Mouse (Mus musculus): ENCODE results near the gene Plscr3. TPM values are rescaled to one million over a fixed set of nuclear protein-coding genes. Genes with fewer than 3 reads are reported as not detected.

Plscr3 gene
- 46.3 and 48.1 TPM in 2 replicates for polyA plus RNA-seq (2015; fragmentation: Nextera tagmentation; extraction: Ambion mirVana)

GRCm38 (mm10) chr11:69846198-69846680 lies at the start of gene Plscr3:
Gene Plscr3 (plus strand): TSS chr11:69846376.
- peak within 1 kb of the TSS; percentile 96 for H3K27ac ChIP-seq (ENCODE audit: low read length)
- peak within 1 kb of the TSS; percentile 94 for H3K4me2 ChIP-seq (ENCODE audit: low read length)
- H3K4me1 ChIP-seq (ENCODE audit: control insufficient read depth, insufficient read depth, low read length): peaks cover 22% of the 10 kb centered on the region
- WGBS: under 1% methylated on average over 35 of the region's 38 CpGs
- H3K27me3 ChIP-seq (ENCODE audit: control insufficient read depth, insufficient read depth, low read depth, low read length): no peaks in the 10 kb centered on the region
- peaks cover 22% of the 10 kb centered on the region for H3K36me3 ChIP-seq (ENCODE audit: control insufficient read depth, insufficient read depth, low read length)
- H3K9me3 ChIP-seq (replicated peaks; ENCODE audit: control insufficient read depth, low read length, poor library complexity, severe bottlenecking): no peaks in the 10 kb centered on the region
- peak within 1 kb of the TSS; percentile 65 for H3K4me3 ChIP-seq (ENCODE audit: low read depth, low read length)
- peak within 1 kb of the TSS; percentile 88 for H3K9ac ChIP-seq (ENCODE audit: low read depth, low read length)
- ATAC-seq: peak; percentile 89

- Histone ChIP-seq H3K4me2 (ENCODE audit: low read length) (no peak overlapping the region), H3K9ac (ENCODE audit: low read depth, low read length) (no peak overlapping the region), H3K36me3 (ENCODE audit: control insufficient read depth, insufficient read depth, low read length) (no peaks in the 10 kb centered on the region), H3K9me3 (replicated peaks; ENCODE audit: control insufficient read depth, low read length, poor library complexity, severe bottlenecking) (no peaks in the 10 kb centered on the region), H3K4me1 (ENCODE audit: control insufficient read depth, insufficient read depth, low read length) (peaks cover 25% of the 10 kb centered on the region), H3K4me3 (ENCODE audit: low read depth, low read length) (no peak overlapping the region), H3K27me3 (ENCODE audit: control insufficient read depth, insufficient read depth, low read depth, low read length) (peaks cover 12% of the 10 kb centered on the region), H3K27ac (ENCODE audit: low read length) (no peak overlapping the region)
- ATAC-seq: no peak
- WGBS: 76% methylated on average over 7 of the region's 7 CpGs
Measured at GRCm38 (mm10) chr11:69797924-69798323, 48.3 kb upstream of the Plscr3 start.

GRCm38 (mm10) chr11:69799394-69800137 lies 46.6 kb upstream of the Plscr3 start:
- peaks cover 41% of the 10 kb centered on the region for H3K4me1 ChIP-seq (ENCODE audit: control insufficient read depth, insufficient read depth, low read length)
- WGBS: 14% methylated on average over 11 of the region's 12 CpGs

GRCm38 (mm10) chr11:69800138-69800391 lies 46.1 kb upstream of the Plscr3 start:
- peaks cover 46% of the 10 kb centered on the region for H3K4me1 ChIP-seq (ENCODE audit: control insufficient read depth, insufficient read depth, low read length)

More at GRCm38 (mm10) chr11:69799394-69800137, 46.6 kb upstream of the Plscr3 start:
- no peak for ATAC-seq
- Histone ChIP-seq H3K27me3 (ENCODE audit: control insufficient read depth, insufficient read depth, low read depth, low read length) (peaks cover 6% of the 10 kb centered on the region), H3K9ac (ENCODE audit: low read depth, low read length) (peak overlapping the region; percentile 69), H3K9me3 (replicated peaks; ENCODE audit: control insufficient read depth, low read length, poor library complexity, severe bottlenecking) (no peaks in the 10 kb centered on the region), H3K36me3 (ENCODE audit: control insufficient read depth, insufficient read depth, low read length) (no peaks in the 10 kb centered on the region), H3K4me2 (ENCODE audit: low read length) (peak overlapping the region; percentile 90), H3K4me3 (ENCODE audit: low read depth, low read length) (peak overlapping the region; percentile 54), H3K27ac (ENCODE audit: low read length) (peak overlapping the region; percentile 93)

GRCm38 (mm10) chr11:69800392-69801197 lies 45.6 kb upstream of the Plscr3 start:
- H3K9ac ChIP-seq (ENCODE audit: low read depth, low read length): peak overlapping the region; percentile 69
- no peaks in the 10 kb centered on the region for H3K9me3 ChIP-seq (replicated peaks; ENCODE audit: control insufficient read depth, low read length, poor library complexity, severe bottlenecking)
- ATAC-seq: peak; percentile 72
- H3K27me3 ChIP-seq (ENCODE audit: control insufficient read depth, insufficient read depth, low read depth, low read length): peaks cover 13% of the 10 kb centered on the region
- H3K27ac ChIP-seq (ENCODE audit: low read length): peak overlapping the region; percentile 93
- H3K4me1 ChIP-seq (ENCODE audit: control insufficient read depth, insufficient read depth, low read length): peaks cover 48% of the 10 kb centered on the region
- under 1% methylated on average over 36 of the region's 36 CpGs for WGBS
- peak overlapping the region; percentile 54 for H3K4me3 ChIP-seq (ENCODE audit: low read depth, low read length)
- no peaks in the 10 kb centered on the region for H3K36me3 ChIP-seq (ENCODE audit: control insufficient read depth, insufficient read depth, low read length)
- H3K4me2 ChIP-seq (ENCODE audit: low read length): peak overlapping the region; percentile 90

More at GRCm38 (mm10) chr11:69800138-69800391, 46.1 kb upstream of the Plscr3 start:
- Histone ChIP-seq H3K36me3 (ENCODE audit: control insufficient read depth, insufficient read depth, low read length) (no peaks in the 10 kb centered on the region), H3K9me3 (replicated peaks; ENCODE audit: control insufficient read depth, low read length, poor library complexity, severe bottlenecking) (no peaks in the 10 kb centered on the region), H3K9ac (ENCODE audit: low read depth, low read length) (peak overlapping the region; percentile 69), H3K27me3 (ENCODE audit: control insufficient read depth, insufficient read depth, low read depth, low read length) (peaks cover 9% of the 10 kb centered on the region), H3K4me3 (ENCODE audit: low read depth, low read length) (peak overlapping the region; percentile 54), H3K27ac (ENCODE audit: low read length) (peak overlapping the region; percentile 93), H3K4me2 (ENCODE audit: low read length) (peak overlapping the region; percentile 90)
- WGBS: 0% methylated on average over 11 of the region's 11 CpGs
- ATAC-seq: peak; percentile 23; the same call in 1 of the 2 replicates

- no peaks in the 10 kb centered on the region for H3K9me3 ChIP-seq (replicated peaks; ENCODE audit: control insufficient read depth, low read length, poor library complexity, severe bottlenecking)
- H3K27me3 ChIP-seq (ENCODE audit: control insufficient read depth, insufficient read depth, low read depth, low read length): peaks cover 14% of the 10 kb centered on the region
- peaks cover 48% of the 10 kb centered on the region for H3K4me1 ChIP-seq (ENCODE audit: control insufficient read depth, insufficient read depth, low read length)
- no peaks in the 10 kb centered on the region for H3K36me3 ChIP-seq (ENCODE audit: control insufficient read depth, insufficient read depth, low read length)
- peak within 1 kb of the TSS; percentile 54 for H3K4me3 ChIP-seq (ENCODE audit: low read depth, low read length)
- ATAC-seq: no peak
- 0% methylated on average over 33 of the region's 33 CpGs for WGBS
- H3K9ac ChIP-seq (ENCODE audit: low read depth, low read length): peak within 1 kb of the TSS; percentile 69
- peak within 1 kb of the TSS; percentile 90 for H3K4me2 ChIP-seq (ENCODE audit: low read length)
- peak within 1 kb of the TSS; percentile 93 for H3K27ac ChIP-seq (ENCODE audit: low read length)
Measured at GRCm38 (mm10) chr11:69801379-69801977, 44.7 kb upstream of the Plscr3 start, which contains the start of gene Fgf11. Gene Fgf11 (minus strand): TSS chr11:69801857.

- under 1% methylated on average over 33 of the region's 33 CpGs for WGBS
- Histone ChIP-seq H3K4me2 (ENCODE audit: low read length) (peak overlapping the region; percentile 90), H3K36me3 (ENCODE audit: control insufficient read depth, insufficient read depth, low read length) (no peaks in the 10 kb centered on the region), H3K27me3 (ENCODE audit: control insufficient read depth, insufficient read depth, low read depth, low read length) (peaks cover 16% of the 10 kb centered on the region), H3K4me3 (ENCODE audit: low read depth, low read length) (peak overlapping the region; percentile 54), H3K27ac (ENCODE audit: low read length) (peak overlapping the region; percentile 72), H3K4me1 (ENCODE audit: control insufficient read depth, insufficient read depth, low read length) (peaks cover 48% of the 10 kb centered on the region), H3K9me3 (replicated peaks; ENCODE audit: control insufficient read depth, low read length, poor library complexity, severe bottlenecking) (no peaks in the 10 kb centered on the region), H3K9ac (ENCODE audit: low read depth, low read length) (peak overlapping the region; percentile 69)
- peak; percentile 18; the same call in 1 of the 2 replicates for ATAC-seq
Measured at GRCm38 (mm10) chr11:69802648-69803105, 43.5 kb upstream of the Plscr3 start.

GRCm38 (mm10) chr11:69803328-69803727 lies 42.8 kb upstream of the Plscr3 start:
- peak overlapping the region; percentile 69 for H3K9ac ChIP-seq (ENCODE audit: low read depth, low read length)
- ATAC-seq: peak; percentile 2; the same call in 1 of the 2 replicates
- H3K4me2 ChIP-seq (ENCODE audit: low read length): peak overlapping the region; percentile 90
- no peaks in the 10 kb centered on the region for H3K36me3 ChIP-seq (ENCODE audit: control insufficient read depth, insufficient read depth, low read length)
- peaks cover 16% of the 10 kb centered on the region for H3K27me3 ChIP-seq (ENCODE audit: control insufficient read depth, insufficient read depth, low read depth, low read length)
- WGBS: 1% methylated on average over 12 of the region's 12 CpGs
- H3K4me3 ChIP-seq (ENCODE audit: low read depth, low read length): peak overlapping the region; percentile 54
- peaks cover 48% of the 10 kb centered on the region for H3K4me1 ChIP-seq (ENCODE audit: control insufficient read depth, insufficient read depth, low read length)
- H3K27ac ChIP-seq (ENCODE audit: low read length): peak overlapping the region; percentile 45
- H3K9me3 ChIP-seq (replicated peaks; ENCODE audit: control insufficient read depth, low read length, poor library complexity, severe bottlenecking): no peaks in the 10 kb centered on the region
